Comparison of ENCODE assay signal across 8 mouse cellular contexts in the genomic region with DNA sequence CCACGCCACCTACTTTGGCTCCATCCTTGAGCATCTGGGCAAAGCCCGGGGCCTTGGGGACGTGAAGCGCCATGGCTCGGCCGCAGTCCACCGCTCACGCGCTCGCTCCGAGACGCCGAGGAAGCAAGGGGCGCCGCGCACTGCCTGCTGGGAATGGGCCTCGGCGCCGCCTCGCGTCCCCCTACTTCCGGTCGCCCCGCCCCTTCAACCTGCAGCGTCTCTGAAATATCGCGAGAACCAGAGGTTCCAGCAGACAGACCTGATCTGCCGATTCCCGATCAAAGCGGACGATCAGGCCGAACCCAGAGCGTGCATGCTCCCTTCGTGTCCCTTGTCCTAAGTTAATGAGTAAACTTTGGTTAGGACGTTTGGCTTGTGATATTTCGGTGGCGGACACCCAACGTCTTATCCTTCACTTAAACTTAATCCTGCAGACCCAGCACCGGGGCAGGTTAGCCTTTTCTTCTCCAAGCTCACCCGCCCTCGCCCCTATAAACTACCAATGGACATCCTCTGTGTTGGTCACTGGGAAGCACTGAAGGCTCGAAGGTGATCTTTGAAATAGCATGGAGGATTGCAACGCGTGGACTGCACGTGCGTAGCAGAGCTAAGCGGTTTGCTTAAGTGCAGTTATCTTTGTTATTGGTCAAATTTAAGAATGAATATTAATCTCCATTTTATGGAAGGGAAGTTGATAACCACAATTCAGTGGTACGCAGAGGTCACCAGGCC. TPM values are rescaled to one million over a fixed set of nuclear protein-coding genes. Genes with fewer than 3 reads are reported as not detected.
DNase-seq lines count a peak whose midpoint lies in the region; ATAC-seq and TF ChIP-seq lines count a peak whose summit lies in the region.

A gene (minus strand): TSS at position 158 of the 732 bp plus-strand sequence.

- peak within 1 kb of the TSS; percentile 97 for H3K27ac ChIP-seq in hindbrain, embryonic 10.5 days
- peak within 1 kb of the TSS; percentile 87 for H3K27ac ChIP-seq in lung, postnatal 0 days (ENCODE audit: low read length)

- H3K9ac ChIP-seq in lung, postnatal 0 days (replicated peaks; ENCODE audit: low read depth): peak within 1 kb of the TSS; percentile 90

- no peaks in the 10 kb centered on the region for H3K9me3 ChIP-seq in hindbrain, embryonic 10.5 days
- no peaks in the 10 kb centered on the region for H3K9me3 ChIP-seq in lung, postnatal 0 days (ENCODE audit: low read length)

- H3K4me3 ChIP-seq in hindbrain, embryonic 10.5 days: peak within 1 kb of the TSS; percentile 91
- H3K4me3 ChIP-seq in lung, postnatal 0 days (ENCODE audit: low read depth, low read length): peak within 1 kb of the TSS; percentile 87

- TF ChIP-seq EP300 in lung, postnatal 0 days (IDR thresholded peaks at IDR 0.05): peak; percentile 90

- DNase-seq in MN1 (ENCODE audit: low spot score): peak; percentile 97
- peak; percentile 97 for DNase-seq in cerebellum, adult 9-10 months
- peak; percentile 97 for DNase-seq in hindbrain, embryonic 10.5 days (ENCODE audit: low spot score)
- peak; percentile 97 for DNase-seq in layer of hippocampus, adult 9-11 months
- DNase-seq in lung, postnatal 0 days (ENCODE audit: low spot score): peak; percentile 99
- DNase-seq in ovary, postnatal 14 days (ENCODE audit: low spot score): peak; percentile 90
- DNase-seq in thymus, postnatal 14 days: peak; percentile 98

- peak; percentile 99 for ATAC-seq in frontal cortex, adult (ENCODE audit: low TSS enrichment)
- ATAC-seq in lung, postnatal 0 days: peak; percentile 98

- H3K4me1 ChIP-seq in hindbrain, embryonic 10.5 days (replicated peaks): peaks cover 20% of the 10 kb centered on the region
- no peaks in the 10 kb centered on the region for H3K4me1 ChIP-seq in lung, postnatal 0 days (ENCODE audit: insufficient read depth, low read depth, low read length)

- TF ChIP-seq CTCF in lung, postnatal 0 days (IDR thresholded peaks at IDR 0.05): no peak

- H3K4me2 ChIP-seq in lung, postnatal 0 days (replicated peaks; ENCODE audit: low read depth, low read length): peak within 1 kb of the TSS; percentile 80

- H3K27me3 ChIP-seq in hindbrain, embryonic 10.5 days (ENCODE audit: insufficient read depth, poor library complexity, severe bottlenecking): no peaks in the 10 kb centered on the region
- no peaks in the 10 kb centered on the region for H3K27me3 ChIP-seq in lung, postnatal 0 days (replicated peaks; ENCODE audit: insufficient read depth, low read length)

- under 1% methylated on average over 48 of the region's 48 CpGs for WGBS in hindbrain, embryonic 10.5 days
- WGBS in lung, postnatal 0 days: under 1% methylated on average over 48 of the region's 48 CpGs

- H3K36me3 ChIP-seq in hindbrain, embryonic 10.5 days: peaks cover 34% of the 10 kb centered on the region
- H3K36me3 ChIP-seq in lung, postnatal 0 days (ENCODE audit: insufficient read depth, low read length): peaks cover 11% of the 10 kb centered on the region; the same call in 1 of the 2 replicates

RNA-seq across cellular contexts. Expression of the gene that starts here (rescaled TPM):
- 488 and 627 TPM in 2 replicates for polyA plus RNA-seq in hindbrain, embryonic 10.5 days (2016; fragmentation: Nextera tagmentation; extraction: Ambion mirVana)
- polyA plus RNA-seq in lung, postnatal 0 days (2015; fragmentation: Nextera tagmentation; extraction: Ambion mirVana): 141 and 159 TPM in 2 replicates

Comparison
In these comparisons a context has a peak if more than half of its experiments do, and no peak if none do; other contexts are left out.
1. Peak in every context shown above with its lines: DNase-seq, ATAC-seq, H3K4me3 ChIP-seq and H3K27ac ChIP-seq.